Mouse (Mus musculus) retina, postnatal 1 day (tissue): Measurements from ENCODE around the gene Gm281.

Source experiments
- DNase-seq: peaks from one replicate; pipeline ENCODE4 v3.0.0-alpha.2; 2012

Gm281 gene

GRCm38 (mm10) chr14:13812801-13813479 lies 101.3 kb downstream of the Gm281 start:
- DNase-seq, result no peak

GRCm38 (mm10) chr14:13790446-13790845 lies 123.8 kb downstream of the Gm281 start:
- no peak for DNase-seq

GRCm38 (mm10) chr14:13790001-13790400 lies 124.3 kb downstream of the Gm281 start:
- no peak for DNase-seq

- no peak for DNase-seq
Measured at GRCm38 (mm10) chr14:13782970-13783369, 131.3 kb downstream of the Gm281 start.

GRCm38 (mm10) chr14:13778383-13778782 lies 135.9 kb downstream of the Gm281 start:
- DNase-seq, result no peak

- no peak for DNase-seq
Measured at GRCm38 (mm10) chr14:13771163-13771562, 143.1 kb downstream of the Gm281 start.

GRCm38 (mm10) chr14:13770686-13771085 lies 143.6 kb downstream of the Gm281 start:
- DNase-seq, result peak; percentile 63
